Mouse (Mus musculus) cerebellum, adult 11 months (tissue): ENCODE measurements around the gene Gm38392.
"Not testable (repeated sequence)": the region's sequence is repeated elsewhere in the genome, so short reads cannot be mapped to it uniquely, and the experiment has no call there.

ENCODE experiments used
- DNase-seq: peaks from one replicate; pipeline ENCODE4 v3.0.0; 2022

The Gm38392 gene

GRCm38 (mm10) chr3:88287110-88287509 is at the start of gene Gm38392:
Gene Gm38392 (minus strand): TSS chr3:88287210.
- no peak for DNase-seq

GRCm38 (mm10) chr3:88336058-88337013 is 49.3 kb upstream of the Gm38392 start, which contains the start of the genes Tmem79 and Smg5:
Gene Tmem79 (minus strand): TSS chr3:88336148.
Gene Smg5 (plus strand): TSS chr3:88336260.
- peak; percentile 93 for DNase-seq

DNA sequence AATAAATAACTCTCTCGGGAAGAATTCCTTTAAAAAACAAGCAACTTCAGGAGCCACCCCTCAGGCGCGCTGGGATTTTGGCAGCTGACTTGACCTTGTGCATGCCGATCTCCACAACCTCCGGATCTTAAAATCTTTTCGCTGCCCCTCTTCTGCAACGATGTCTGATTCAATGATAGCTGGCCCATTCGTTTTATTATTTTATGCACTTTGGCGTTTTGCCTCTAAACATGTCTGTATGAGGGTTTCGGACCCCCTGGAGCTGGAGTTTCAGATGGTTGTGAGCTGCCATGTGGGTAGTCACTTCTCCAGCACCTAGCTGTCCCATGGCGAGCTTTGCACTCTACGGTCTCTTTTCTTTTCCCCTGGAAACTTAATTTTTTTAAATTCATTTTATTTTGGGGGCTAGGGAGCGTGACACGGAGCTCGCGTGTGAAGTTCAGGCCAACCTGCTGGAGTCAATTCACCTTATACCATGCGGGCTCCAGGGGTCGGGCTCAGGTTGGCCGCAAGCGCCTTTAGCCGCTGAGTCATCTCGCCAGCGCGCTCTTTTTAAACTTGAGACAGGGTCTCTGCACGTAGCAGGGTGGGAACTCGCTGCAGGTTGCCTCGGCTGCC is 48.5 kb upstream of the Gm38392 start:
- DNase-seq = no peak

DNA sequence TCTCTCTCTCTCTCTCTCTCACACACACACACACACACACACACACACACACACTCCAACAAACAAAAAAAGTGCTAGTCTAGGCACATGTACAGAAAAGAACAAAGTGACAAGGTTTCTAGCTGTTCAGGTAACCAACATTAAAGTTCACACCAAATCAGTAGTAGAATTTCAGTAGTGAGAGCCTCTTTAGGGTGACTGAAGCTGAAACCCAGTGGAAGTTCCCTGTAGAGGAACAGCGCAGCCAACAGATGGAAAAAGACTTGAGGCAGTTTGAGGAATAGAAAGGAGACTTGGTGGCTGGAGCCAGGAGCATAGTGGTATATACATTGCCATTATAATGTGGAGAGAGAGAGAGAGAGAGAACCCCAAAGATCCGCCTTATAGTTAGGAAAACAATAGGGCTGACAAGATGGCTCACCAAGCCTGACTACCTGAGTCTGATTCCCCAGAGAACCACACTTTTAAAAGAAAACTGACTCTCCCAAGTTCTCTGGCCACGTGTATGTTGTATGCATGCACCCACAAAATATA is 48.0 kb upstream of the Gm38392 start:
- no peak for DNase-seq

DNA sequence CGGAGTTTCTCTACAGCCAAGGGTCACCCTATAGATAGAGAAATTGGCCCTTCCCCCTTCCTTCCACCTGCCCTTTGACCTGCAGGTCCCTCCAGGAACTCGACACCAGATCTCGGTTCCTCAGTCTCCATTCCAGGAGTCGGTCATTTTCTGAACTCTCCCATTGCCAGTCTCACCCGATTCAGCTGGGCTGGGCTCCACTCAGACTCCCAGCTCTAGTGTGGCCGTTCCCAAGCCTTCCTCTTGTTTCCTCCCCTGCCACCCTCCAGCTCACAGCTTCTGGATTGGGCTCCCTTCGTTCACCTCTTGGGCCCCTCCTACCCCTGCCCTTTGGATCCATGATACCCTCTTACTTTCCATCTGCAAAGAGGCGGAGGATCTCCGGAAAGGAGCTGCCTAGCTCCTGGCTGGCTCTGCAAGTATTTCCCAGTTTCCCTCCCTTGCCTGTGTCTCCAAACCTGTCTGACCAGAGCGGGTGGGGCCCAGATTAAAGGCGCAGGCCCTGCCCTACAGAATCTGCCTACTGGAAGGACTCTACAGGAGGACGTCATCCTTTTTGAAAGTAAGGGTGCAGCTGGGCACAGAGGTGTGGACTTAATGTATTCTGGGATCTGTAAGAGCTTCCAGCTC is 47.1 kb upstream of the Gm38392 start:
- DNase-seq = no peak

DNA sequence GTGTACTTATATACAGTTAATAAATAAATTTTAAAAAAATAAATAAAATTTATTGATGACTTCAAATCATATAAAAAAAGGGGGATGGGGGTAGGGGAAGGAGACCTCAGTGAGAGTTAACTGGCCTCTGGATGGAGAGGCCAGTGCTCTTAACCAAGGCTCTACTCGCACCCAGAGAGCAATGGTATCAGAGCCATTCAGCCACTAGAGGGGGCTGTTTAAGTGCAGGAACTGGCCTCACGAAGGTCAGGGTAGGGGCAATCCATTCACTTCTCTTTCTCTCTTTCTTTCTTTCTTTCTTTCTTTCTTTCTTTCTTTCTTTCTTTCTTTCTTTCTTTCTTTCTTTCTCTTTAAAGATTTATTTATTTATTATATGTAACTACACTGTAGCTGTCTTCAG is 44.3 kb upstream of the Gm38392 start:
- DNase-seq = no peak

- no peak for DNase-seq
Measured at GRCm38 (mm10) chr3:88328956-88329355, 41.9 kb upstream of the Gm38392 start.

DNA sequence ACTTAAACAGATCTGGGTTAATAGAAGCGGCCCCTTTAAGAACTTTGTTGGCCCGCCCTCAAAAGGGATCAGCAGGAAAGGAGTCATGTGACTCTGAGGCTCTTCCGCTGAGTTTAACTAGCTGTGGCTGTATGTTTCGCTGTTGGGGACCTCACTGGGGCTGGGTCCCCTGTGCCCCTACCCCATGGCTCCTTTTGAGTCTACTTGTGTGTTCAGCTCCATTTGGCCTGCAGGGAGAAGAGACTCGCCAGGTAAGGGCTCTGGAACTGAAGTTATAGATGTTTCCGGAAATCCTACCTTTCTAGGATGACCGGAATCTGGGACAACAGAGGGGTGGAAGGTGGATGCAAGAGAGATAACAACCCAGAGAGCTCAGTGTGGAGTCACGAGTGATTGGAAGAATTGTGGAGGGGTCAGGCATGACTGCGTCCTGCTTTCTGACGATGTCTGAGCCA is 38.0 kb upstream of the Gm38392 start, which contains the start of gene Glmp:
TSS of gene Glmp (plus strand) at position 73 of the 455 bp plus-strand sequence.
- peak; percentile 48 for DNase-seq

- DNase-seq = no peak
Measured at GRCm38 (mm10) chr3:88299172-88299571, 12.2 kb upstream of the Gm38392 start.

- no peak for DNase-seq
Measured at GRCm38 (mm10) chr3:88297321-88297851, 10.4 kb upstream of the Gm38392 start.

DNA sequence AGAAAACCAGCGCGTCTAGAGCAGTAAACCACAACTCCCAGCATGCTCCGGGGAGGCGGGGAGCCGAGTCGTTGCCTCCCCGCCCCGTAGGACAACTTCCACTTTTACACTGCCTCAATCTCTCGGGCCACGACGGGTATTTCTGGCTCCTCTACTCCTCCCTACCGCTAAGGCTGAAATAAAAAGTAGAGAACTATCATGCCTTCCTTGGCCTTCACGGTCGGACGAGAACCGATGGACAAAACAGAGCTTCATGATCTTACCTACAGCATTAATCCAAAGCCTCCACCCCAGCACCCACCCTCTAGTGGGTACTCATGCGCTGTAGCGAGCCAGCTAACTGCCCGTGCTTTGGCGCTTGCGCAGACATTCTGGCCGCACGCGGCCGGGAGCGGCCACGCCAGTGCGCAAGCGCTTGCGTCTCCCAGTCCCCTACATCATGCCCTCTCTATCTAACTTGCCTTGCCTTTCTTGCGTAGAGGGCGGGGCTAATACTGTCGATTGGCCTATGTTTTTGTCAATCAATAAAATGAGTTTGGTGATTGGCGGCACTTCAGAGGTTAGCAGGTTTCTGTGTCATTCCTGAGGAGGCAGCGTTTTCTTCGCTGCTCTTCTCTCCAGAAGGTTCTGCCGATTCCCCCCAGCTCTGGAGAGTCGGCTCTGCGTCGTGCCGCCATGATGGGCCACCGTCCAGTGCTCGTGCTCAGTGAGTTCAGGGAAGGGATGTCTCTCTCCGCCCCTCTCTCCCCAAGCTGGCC is 9.7 kb upstream of the Gm38392 start, which contains the start of the genes Tsacc and Cct3:
TSS of gene Tsacc (minus strand) at position 439 of the 758 bp plus-strand sequence.
TSS of gene Cct3 (plus strand) at position 556 of the 758 bp plus-strand sequence.
- DNase-seq = peak; percentile 96

DNA sequence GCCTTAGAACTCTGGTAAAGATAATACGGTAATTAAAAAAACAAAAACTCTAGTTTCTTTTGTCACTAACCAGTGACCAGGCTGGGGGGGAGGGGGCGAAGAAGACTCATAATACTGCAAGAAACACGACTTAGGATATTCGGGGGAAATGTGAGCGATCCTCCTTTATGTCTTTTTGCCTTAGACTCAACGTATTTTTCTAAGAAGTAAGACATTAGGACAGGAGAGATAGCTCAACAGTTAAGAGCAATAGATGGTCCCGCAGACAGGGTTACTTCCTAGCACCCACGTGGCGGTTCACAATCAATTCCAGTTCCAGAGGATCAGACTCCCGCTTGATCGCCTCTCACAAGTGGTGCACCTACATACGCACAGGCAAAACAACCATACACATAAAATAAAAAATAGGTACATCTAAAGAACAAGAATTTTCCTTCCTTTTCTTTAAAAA is 9.1 kb upstream of the Gm38392 start:
- DNase-seq = no peak

GRCm38 (mm10) chr3:88295272-88295671 is 8.3 kb upstream of the Gm38392 start:
- DNase-seq = not testable (repeated sequence)

- DNase-seq = no peak
Measured at GRCm38 (mm10) chr3:88291970-88292369, 5.0 kb upstream of the Gm38392 start.

DNA sequence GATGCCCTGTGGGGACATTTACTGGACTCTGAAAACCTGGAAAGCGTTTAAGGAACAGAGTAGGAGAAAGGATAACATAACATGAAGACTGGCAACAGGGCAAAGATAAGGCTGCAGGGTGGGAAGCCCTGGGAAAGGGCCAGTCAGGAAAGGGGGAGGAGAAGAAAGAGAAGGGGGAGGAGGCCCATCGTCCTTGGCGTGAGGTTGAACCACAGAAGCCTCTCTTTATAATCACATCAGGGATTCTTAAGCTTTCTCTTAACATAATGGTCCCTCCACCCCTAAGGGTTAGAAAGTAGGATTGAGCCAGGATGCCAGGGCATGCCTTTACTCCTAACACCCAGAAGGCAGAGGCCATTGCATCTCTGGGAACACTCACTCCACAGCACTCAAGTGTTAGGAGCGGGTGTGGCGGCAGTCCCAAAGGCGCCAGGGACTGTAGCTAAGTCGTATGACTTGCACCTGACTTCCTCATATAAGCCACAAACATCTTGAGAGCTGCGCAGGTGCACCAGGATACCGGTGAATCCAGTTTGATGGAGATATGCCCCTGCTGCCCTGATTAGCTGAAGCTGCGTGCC is 1.2 kb upstream of the Gm38392 start:
- DNase-seq = not testable (repeated sequence)

GRCm38 (mm10) chr3:88285565-88285895 is 1.5 kb downstream of the Gm38392 start:
- DNase-seq = not testable (repeated sequence)

GRCm38 (mm10) chr3:88284815-88285564 is 2.0 kb downstream of the Gm38392 start:
- not testable (repeated sequence) for DNase-seq

DNA sequence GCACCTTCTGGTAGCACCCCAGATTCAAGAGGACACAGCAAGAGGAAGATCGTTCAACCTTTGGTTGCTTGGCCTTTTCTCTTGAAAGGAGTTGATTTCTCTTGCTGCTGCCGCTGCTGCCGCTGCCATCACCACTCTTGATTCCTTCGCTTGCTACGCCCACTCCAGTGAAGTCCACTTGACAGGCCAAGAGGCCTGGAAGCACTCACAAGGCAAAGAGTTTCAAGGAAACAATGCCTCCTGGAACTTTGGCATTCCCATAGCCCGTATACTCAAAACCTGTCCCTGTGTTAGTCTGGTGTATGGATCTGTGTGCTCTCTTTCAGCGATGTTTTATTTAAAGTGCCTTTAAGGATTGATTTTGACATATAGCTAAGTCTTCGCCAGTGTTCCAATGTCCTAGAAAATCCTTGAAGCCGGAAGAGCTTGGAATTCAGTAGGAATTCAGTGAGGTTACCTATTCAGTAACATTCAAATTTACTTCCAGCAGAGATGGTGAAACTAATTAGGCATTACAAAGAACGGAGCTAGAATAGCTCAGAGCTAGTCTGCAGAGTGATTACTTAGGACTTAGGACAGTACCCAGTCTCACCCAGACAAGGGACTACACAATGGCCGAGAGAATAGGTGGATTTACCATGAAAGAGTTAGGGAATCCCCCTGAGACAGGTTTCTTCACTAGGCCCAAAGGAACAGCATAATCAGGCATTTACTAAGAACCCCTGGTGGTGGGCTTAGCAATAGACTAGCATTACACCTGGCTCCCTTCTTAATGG is 5.7 kb downstream of the Gm38392 start:
- not testable (repeated sequence) for DNase-seq

DNA sequence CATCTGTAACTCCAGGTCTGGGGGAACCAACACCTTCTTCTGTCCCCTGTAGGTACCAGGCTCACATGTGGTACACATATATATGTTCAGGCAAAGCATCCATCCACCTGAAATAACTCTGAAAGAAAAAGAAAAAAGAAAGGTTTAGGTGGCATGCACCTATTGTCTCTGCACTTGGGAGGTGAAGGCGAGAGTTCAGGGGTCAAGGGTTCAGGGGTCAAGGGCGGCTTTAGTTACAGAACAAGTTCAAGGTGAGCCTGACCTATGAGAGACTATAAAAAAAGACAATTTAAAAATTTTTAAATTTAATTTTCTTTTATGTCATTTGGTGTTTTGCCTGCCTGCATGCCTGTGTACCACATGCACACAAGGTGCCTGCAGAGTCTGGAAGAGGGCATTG is 7.0 kb downstream of the Gm38392 start:
- DNase-seq = no peak
